Mouse (Mus musculus) heart, postnatal 4 days (tissue): Measurements from ENCODE around the gene Tmem63b. TPM values are rescaled to one million over a fixed set of nuclear protein-coding genes. Genes with fewer than 3 reads are reported as not detected.

Experiments
- DNase-seq: peaks from one replicate; pipeline ENCODE4 v3.0.0; 2021
- total RNA-seq, 2 experiments: library from RNA; stranded (reverse); gene quantifications; 2 replicates each; pipeline ENCODE4 v1.2.3; 2021

Tmem63b gene
- total RNA-seq, result 10 to 100 TPM; 74.3 to 77.1 TPM

- no peak for DNase-seq
Measured at GRCm38 (mm10) chr17:45686716-45687115, at the start of gene Tmem63b. TSS of gene Tmem63b (minus strand) at chr17:45686905.

DNA sequence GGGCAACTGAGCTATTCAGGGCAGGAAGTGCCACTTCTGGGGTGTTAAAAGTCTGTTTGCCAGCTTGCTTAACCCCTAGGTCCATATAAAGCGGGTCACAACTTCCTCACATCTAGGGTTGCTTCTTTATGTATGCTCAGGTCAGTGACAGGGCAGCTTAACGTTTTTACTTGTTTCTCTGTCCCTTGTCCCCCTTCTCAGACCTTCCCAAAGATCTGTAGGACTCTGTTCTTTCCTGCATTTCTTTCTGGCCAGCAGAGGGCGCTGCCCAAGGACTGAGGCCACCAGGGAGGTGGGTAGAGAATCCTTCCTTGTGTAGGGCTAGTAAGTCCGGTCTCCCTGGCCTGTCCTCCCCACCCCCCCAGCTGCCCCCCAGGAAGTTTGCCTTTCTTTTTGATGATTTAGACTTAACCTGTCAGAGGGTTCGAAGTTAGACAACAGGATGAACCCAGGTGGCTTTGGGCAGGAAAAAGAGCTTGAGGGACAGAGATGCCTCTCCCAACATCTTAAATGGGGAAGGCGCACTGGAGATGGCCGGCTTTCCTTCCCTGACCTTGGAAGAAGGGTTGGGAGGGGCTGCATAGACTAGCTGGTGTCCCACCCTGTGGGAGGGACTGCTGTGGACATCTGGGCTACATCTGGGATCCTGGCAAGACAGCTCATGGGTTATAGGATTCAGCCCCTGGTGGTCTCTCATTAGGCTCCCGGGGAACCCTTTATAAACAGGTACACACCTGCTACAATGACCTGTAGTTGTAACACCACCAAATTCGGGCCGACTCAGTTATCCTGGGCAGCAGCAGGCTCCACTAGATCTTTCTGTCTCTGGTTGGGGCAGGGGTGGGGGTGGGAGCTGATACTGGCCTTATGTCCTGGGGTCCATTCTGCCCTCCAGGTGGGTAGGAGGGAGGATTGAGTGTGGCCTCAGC, 48.9 kb upstream of the Tmem63b start:
- peak; percentile 93 for DNase-seq

DNA sequence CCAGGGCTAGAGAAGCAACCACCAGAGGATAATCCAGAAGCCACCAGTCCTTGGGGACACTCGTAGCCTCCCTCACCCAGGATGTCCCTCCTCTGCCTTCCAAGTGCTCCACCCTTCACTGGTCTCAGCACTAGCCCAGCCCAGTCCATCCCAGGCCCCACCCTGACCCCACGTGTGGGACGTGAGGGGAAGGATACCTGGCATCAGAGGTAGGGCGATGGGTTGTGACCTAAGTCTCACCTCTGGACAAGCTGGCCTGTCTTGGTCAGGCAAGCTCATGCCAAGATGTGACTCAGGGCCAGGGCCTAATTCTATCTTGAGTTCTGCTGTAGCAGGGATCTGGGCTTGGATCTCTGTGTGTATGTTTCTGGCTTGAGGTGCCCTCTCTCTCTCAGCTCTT, 48.2 kb upstream of the Tmem63b start:
- DNase-seq, result no peak

GRCm38 (mm10) chr17:45734333-45734732, 47.6 kb upstream of the Tmem63b start:
- no peak for DNase-seq

DNA sequence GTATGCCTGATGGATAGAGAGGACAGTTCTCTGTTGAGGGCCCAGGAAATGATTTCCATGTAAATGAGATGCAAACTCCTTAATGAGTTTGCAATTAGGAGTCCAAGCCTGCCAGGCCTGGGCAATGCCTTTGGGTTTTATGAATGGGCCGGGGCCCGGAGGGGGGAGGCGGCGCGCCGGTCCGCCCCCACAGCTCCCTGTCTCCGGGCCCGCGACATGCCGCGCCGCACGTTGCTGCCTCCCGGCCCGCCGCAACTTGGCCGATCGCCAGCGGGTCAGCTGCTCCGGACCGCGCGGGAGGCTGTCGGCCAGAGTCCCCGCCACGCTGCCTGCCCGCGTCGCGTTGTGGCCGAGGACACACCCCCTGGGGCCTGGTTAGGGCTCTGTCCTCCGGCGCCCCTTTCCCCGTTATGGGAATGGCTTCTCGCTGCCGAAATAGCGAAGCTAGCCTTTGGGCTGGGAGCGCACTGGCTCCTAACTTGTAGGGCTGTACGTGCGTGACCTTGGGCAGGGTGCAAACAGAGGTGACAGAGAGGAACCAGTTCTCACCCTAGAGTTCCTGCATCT, 47.1 kb upstream of the Tmem63b start, which contains the start of gene 1600014C23Rik:
Gene 1600014C23Rik (minus strand): TSS at position 110 of the 567 bp plus-strand sequence.
- DNase-seq, result peak; percentile 78

DNA sequence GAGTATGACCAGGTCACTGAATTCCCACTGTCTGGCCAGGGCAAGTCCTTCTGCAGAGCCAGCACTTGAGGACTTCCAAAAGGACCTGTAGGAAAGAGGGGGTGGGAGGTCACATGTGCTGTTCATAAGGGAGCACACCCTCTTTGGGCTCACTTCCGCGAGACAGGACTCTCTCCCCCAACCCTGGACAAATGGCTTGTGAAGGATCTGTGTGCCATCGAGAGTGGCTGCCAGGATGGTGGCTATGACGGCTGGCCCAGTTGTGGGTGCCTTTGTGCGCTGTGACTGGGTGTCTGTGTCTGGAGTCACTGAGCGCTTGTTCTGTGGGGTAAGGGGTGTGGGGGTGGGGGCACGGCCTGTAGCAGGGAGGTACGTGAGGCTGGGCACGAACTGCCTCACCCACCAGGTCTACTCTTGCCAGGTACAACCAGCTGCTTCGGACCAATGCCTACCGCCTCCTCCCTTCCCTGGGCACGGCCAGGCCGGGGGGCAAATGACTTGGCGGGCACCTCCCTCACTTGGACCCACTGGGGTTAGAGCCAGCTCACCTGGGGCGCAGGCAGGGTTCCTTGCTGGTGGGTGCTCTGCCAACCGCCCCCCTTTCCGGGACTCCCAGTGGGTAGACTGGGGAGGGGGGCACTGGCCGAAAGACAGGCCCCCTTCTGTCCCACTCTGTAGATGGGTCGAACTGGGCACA, 46.5 kb upstream of the Tmem63b start:
- no peak for DNase-seq

DNA sequence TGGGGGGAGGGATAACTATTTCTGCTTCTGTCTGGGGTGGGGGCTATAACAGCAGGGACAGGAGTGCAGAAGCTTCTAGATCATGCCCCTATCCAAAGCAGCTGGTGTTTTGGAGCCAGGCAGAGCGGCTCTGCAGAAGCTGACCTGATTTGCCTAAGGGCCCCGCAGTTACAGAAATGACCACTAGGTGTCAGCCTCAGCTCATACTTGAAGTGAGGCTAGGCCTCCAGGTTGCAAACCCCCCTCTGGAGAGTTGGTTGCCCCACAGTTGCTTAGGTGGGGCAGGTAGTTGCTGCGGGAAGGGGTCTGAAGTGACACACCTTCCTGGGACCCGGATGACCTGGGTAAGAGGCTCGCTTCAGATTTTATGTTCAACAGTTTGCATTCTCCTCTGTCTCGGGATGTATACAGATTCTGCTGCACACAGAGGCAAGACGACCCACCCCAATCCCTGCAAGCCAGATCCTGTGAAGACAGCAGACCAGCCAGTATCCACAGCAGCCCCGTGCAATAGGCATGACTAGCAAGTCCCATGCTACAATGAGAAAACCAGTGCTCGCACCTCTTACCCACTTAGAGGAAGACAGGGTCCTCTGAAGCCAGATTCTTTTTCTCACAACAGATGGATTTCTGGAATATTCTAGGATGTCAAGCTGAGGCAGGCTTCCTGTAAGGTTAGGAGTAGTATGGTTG, 44.6 kb upstream of the Tmem63b start:
- peak; percentile 94 for DNase-seq

GRCm38 (mm10) chr17:45730696-45731095, 44.0 kb upstream of the Tmem63b start:
- no peak for DNase-seq

DNA sequence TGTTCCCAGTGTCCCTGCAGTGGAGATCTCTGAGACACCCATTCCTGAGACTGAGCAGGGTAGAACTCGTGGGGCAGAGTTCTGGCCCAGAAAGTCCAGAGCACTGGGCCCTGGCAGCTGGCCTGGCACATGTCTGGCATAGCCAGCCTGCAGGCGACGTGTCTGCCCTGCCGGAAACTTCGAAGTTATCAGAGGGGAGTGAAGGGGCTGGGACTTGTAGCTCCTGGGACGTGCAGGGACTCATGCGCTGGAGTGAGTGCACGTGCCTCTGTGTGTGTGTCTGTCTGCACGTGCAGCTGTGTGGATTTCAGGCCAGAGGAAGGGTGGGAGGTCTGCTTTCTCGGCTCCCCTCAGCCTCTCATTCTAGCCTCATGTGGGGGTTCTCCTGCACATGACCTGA, 42.7 kb upstream of the Tmem63b start:
- DNase-seq, result peak; percentile 64

DNA sequence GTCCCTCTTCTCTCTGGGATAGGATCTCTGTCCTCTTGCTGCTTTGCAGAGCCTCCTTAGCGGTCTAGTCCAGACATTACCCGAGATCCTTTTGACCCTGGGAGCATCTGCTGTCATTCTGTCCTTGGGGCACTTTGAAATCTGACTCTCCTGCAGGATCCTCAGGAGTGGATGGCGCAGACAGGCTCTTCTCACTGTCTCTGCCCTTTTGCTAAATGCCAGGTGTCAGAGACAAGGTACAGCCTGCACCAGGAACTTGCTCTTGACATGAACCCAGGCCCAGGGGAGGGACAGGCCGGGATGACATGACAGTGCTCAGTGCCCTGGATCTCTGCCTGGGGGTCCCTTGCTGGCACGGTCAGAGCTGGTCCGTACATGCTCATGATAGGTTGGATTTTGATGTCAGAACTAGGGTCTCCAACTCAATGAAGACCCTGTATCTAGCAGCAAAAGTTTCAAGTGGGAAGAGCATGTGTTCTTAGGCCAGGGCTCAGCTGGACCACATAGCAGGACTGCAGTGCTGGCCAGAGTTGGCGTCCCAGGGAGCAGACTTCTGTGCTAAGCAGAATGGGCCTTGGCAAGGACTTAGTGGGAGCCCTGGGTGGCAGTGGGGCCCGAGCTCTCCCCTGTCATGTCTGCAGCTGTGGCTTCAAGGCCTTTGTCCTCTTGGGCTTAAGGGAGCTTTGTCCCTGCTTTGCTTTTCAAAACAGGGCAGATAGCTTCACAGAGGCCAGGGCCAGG, 41.4 kb upstream of the Tmem63b start:
- DNase-seq, result no peak

DNA sequence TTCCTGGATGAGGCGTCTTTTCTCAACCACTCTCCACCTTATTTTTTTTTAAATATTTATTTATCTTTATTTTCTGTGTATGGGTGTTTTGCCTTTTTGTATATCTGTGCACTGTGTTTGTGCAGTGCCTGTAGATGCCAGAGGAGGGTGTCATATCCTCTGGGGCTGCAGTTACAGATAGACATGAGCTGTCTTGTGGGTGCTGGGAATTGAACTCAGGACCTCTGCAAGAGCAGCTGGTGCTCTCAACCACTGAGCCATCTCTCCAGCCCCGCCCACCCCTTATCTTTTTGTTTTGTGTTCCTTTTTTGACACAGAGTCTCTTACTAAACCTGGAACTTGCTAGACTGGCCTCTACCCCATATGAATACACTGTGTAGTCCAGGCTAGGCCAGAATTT, 40.8 kb upstream of the Tmem63b start:
- no peak for DNase-seq

GRCm38 (mm10) chr17:45726249-45726648, 39.5 kb upstream of the Tmem63b start:
- DNase-seq, result no peak

DNA sequence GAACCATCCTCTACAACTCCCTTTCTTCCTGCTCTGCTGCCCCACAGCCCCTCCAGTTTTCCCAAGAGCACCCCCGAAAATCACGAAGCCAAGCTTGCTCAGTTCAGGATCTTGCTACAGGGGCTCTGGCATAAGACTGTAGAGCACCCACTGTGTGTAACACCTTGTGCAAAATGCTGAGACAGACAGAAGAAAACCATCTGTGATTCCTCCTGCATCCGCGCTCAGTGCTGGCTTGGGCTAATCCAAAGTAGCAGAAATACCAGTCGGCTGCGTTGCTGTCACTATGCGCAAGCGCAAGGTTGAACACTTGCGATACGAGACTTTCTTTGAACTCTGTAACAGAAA, 37.8 kb upstream of the Tmem63b start:
- DNase-seq, result no peak

DNA sequence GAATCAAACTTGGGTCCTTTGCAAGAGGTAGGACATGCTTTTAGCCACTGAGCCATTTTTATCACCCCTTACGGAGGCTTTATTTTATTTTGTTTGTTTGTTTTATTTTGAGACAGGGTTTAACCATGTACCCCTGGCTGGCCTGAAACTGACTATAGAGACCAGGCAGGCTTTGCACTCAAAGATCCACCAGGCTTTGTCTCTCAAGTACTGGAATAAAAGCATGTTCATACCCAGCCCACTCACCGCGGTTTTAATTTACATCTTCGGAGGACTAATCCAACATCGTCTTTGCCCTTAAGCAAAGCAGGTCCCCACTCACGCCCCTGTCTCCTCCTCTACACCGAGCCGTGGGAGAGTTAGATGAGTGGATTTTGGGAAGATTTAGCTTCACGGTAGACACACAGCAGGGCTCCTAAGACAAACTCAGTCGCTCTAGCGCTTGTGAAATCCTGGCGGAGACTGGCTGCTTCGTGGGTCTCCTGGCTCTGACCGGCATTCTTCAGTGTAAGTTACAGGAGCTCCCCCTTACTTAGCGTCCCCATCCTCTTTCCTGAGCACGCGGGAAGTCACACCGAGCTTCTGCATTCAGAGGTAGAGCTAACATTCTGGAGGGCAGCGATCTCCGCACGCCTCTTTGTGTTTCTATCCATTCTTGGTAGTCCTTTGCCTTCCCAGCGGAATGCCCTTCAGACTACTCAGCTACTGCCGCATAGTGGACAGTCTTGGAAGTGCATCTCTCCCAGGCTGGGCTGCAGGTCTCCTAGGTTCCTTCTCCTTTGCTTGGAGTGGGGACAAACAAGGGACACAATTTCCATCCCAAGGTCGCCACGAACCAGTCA, 37.2 kb upstream of the Tmem63b start:
- DNase-seq, result peak; percentile 92

DNA sequence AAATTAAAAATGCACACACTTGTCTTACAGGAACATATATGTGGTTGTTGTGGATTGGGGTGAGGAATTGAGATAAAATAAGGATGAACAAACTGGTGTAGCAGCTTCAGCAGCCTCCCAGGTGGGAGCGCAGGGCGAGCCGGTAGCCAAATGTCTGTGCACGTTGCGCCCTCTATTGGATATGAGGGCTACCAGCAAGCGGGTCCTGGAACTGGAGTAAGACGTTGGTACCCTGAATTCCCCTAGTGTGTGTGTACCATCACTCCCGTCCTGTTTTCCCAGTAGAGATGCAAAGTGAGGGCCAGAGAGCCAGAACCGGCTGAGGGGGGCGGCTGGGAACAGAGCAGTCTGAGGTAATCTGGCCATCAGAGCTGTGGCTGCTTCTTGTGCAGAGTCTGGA, 31.6 kb upstream of the Tmem63b start:
- DNase-seq, result peak; percentile 84

GRCm38 (mm10) chr17:45711525-45711924, 24.8 kb upstream of the Tmem63b start:
- no peak for DNase-seq

- DNase-seq, result no peak
Measured at GRCm38 (mm10) chr17:45710407-45710806, 23.7 kb upstream of the Tmem63b start.

GRCm38 (mm10) chr17:45709829-45710228, 23.1 kb upstream of the Tmem63b start:
- peak; percentile 43 for DNase-seq

GRCm38 (mm10) chr17:45708179-45708578, 21.5 kb upstream of the Tmem63b start:
- no peak for DNase-seq

DNA sequence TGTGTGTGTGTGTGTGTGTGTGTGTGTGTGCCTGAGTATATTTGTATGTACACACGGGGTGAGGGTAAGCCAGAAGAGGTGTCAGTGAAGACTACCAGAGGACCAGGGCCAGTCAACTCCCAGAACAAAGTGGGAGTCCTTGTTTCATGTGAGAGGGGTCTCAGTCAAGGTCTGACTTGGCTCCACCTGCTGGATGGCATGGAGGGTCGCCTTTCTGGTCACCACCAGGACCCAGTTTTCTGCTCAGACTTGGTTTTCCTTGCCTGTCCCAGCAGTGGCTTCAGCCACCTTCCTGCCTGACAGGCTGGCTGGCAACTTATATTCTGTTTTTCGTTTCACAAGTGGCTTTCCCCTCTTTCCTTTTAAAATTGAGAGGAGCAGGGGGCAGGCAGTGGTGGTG, 20.7 kb upstream of the Tmem63b start:
- no peak for DNase-seq

DNA sequence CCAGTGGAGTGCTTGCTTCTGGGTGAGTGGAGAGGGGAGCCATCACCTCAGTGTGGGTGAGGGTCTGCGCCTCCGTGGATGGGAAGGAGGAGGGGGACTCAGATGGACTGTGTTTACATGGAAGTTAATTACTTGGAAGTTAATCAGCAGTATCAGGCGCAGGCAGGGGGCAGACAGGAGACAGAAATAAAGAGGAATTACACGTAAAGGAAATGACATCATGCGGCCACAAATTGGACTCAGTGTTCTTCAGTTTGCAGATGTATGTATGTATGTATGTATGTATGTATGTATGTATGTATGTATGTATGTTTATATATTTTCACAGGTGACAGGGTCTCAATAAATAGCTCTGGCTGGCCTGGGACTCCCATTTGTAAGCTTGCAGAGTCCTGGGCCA, 20.1 kb upstream of the Tmem63b start:
- DNase-seq, result no peak
